Mouse (Mus musculus) MEL (cell line): ENCODE results near the gene Mast3. TPM values are rescaled to one million over a fixed set of nuclear protein-coding genes. Genes with fewer than 3 reads are reported as not detected.

Experiments used
- DNase-seq: peaks from one replicate; pipeline ENCODE4 v3.0.0; 2011; ENCODE audit warnings: low read depth, low spot score
- H3K27ac ChIP-seq: 2 replicates; pipeline ENCODE4 v1.5.1; 2012; ENCODE audit warnings: low read depth, mild to moderate bottlenecking, control low read depth, low read length, moderate library complexity; ENCODE audit not compliant: control insufficient read depth
- H3K27me3 ChIP-seq, 2 experiments: fragments of 150-350 bp in 1 of 2; sonication (generic) in 1 of 2; 2 replicates each; pipeline ENCODE4 v1.6.1; 2012; ENCODE audit warnings: low read length in 2 of 2, mild to moderate bottlenecking in 2 of 2, improper control_type of control experiment in 1 of 2, moderate library complexity in 1 of 2; ENCODE audit not compliant: insufficient read depth in 2 of 2, control insufficient read depth in 1 of 2
- H3K36me3 ChIP-seq, 2 experiments: 2 replicates each; pipeline ENCODE4 v1.6.1; 2012 to 2014; ENCODE audit warnings: low read length in 2 of 2, improper control_type of control experiment in 1 of 2, inconsistent platforms in 1 of 2, mild to moderate bottlenecking in 1 of 2; ENCODE audit not compliant: insufficient read depth in 2 of 2, control insufficient read depth in 1 of 2
- H3K4me1 ChIP-seq, 2 experiments: fragments of 150-350 bp in 1 of 2; sonication (generic) in 1 of 2; 2 replicates each; pipeline ENCODE4 v1.6.1; 2012; ENCODE audit warnings: low read length in 2 of 2, improper control_type of control experiment in 1 of 2, mild to moderate bottlenecking in 1 of 2; ENCODE audit not compliant: insufficient read depth in 2 of 2, control insufficient read depth in 1 of 2
- H3K4me3 ChIP-seq, 2 experiments: fragments of 150-350 bp in 1 of 2; sonication (generic) in 1 of 2; 2 replicates each; pipeline ENCODE4 v1.5.1; 2012; ENCODE audit warnings: low read depth in 2 of 2, low read length in 2 of 2, mild to moderate bottlenecking in 2 of 2, moderate library complexity in 2 of 2, control low read depth in 1 of 2, improper control_type of control experiment in 1 of 2; ENCODE audit not compliant: control insufficient read depth in 1 of 2, insufficient read depth in 1 of 2
- H3K79me2 ChIP-seq: 2 replicates; pipeline ENCODE4 v1.6.1; 2012; ENCODE audit warnings: mild to moderate bottlenecking, low read length, moderate library complexity; ENCODE audit not compliant: control insufficient read depth, poor library complexity, insufficient read depth
- H3K9ac ChIP-seq: 2 replicates; pipeline ENCODE4 v1.6.1; 2012; ENCODE audit warnings: low read depth, mild to moderate bottlenecking, control low read depth, low read length, moderate library complexity; ENCODE audit not compliant: control insufficient read depth, poor library complexity, severe bottlenecking
- H3K9me3 ChIP-seq: fragments of 150-350 bp; sonication (generic); replicated peaks from 2 replicates; pipeline ENCODE4 v1.6.1; 2012; ENCODE audit warnings: mild to moderate bottlenecking, low read length, improper control_type of control experiment, moderate library complexity; ENCODE audit not compliant: insufficient read depth
- BHLHE40 ChIP-seq: IDR thresholded peaks from 2 replicates; pipeline ENCODE4 v1.6.1; 2012; ENCODE audit warnings: low read depth, mild to moderate bottlenecking, inconsistent platforms, low read length, improper control_type of control experiment, borderline replicate concordance
- CHD1 ChIP-seq: IDR thresholded peaks from 2 replicates; pipeline ENCODE4 v1.6.1; 2012; ENCODE audit warnings: low read depth, mild to moderate bottlenecking, inconsistent platforms, low read length, improper control_type of control experiment
- ELF1 ChIP-seq: IDR thresholded peaks from 2 replicates; pipeline ENCODE4 v1.6.1; 2014; ENCODE audit warnings: low read depth, mild to moderate bottlenecking, inconsistent platforms, low read length, improper control_type of control experiment, moderate library complexity
- HCFC1 ChIP-seq: IDR thresholded peaks from 2 replicates; pipeline ENCODE4 v1.6.1; 2012; ENCODE audit warnings: low read depth, mild to moderate bottlenecking, inconsistent platforms, low read length, improper control_type of control experiment, moderate library complexity
- JUND ChIP-seq: IDR thresholded peaks from 2 replicates; pipeline ENCODE4 v1.6.1; 2011; ENCODE audit warnings: low read depth, mild to moderate bottlenecking, improper control_type of control experiment, low read length
- KAT2A ChIP-seq: conservative IDR thresholded peaks from 2 replicates; pipeline ENCODE4 v1.6.1; 2012; ENCODE audit warnings: low read depth, low read length, improper control_type of control experiment, inconsistent platforms
- MAX ChIP-seq: IDR thresholded peaks from 2 replicates; pipeline ENCODE4 v1.6.1; 2011; ENCODE audit warnings: low read length, improper control_type of control experiment
- MAZ ChIP-seq: IDR thresholded peaks from 2 replicates; pipeline ENCODE4 v1.6.1; 2012; ENCODE audit warnings: low read depth, mild to moderate bottlenecking, inconsistent platforms, low read length, improper control_type of control experiment
- NELFE ChIP-seq: IDR thresholded peaks from 2 replicates; pipeline ENCODE4 v1.6.1; 2011; ENCODE audit warnings: low read depth, low read length, improper control_type of control experiment
- POLR2A ChIP-seq, 2 experiments: IDR thresholded peaks; 2 replicates each; pipeline ENCODE4 v1.6.1; 2011 to 2012; ENCODE audit warnings: low read length in 2 of 2, mild to moderate bottlenecking in 2 of 2, control low read depth in 1 of 2, improper control_type of control experiment in 1 of 2, low read depth in 1 of 2, moderate library complexity in 1 of 2; ENCODE audit not compliant: control insufficient read depth in 1 of 2, insufficient read depth in 1 of 2, poor library complexity in 1 of 2
- POLR2AphosphoS2 ChIP-seq: IDR thresholded peaks from 2 replicates; pipeline ENCODE4 v1.6.1; 2011; ENCODE audit warnings: low read length, improper control_type of control experiment
- POLR2AphosphoS5 ChIP-seq: IDR thresholded peaks from 2 replicates; pipeline ENCODE4 v1.6.1; 2012; ENCODE audit warnings: low read depth, borderline replicate concordance, mild to moderate bottlenecking, inconsistent platforms, low read length, moderate library complexity, mixed read lengths
- RCOR1 ChIP-seq: IDR thresholded peaks from 2 replicates; pipeline ENCODE4 v1.6.1; 2012; ENCODE audit warnings: low read depth, mild to moderate bottlenecking, inconsistent platforms, low read length, improper control_type of control experiment
- SIN3A ChIP-seq: IDR thresholded peaks from 2 replicates; pipeline ENCODE4 v1.6.1; 2012; ENCODE audit warnings: low read length, improper control_type of control experiment, inconsistent platforms
- TBP ChIP-seq: IDR thresholded peaks from 2 replicates; pipeline ENCODE4 v1.8.0; 2011; ENCODE audit warnings: low read depth, low read length, improper control_type of control experiment
- TCF12 ChIP-seq: IDR thresholded peaks from 2 replicates; pipeline ENCODE4 v1.6.1; 2014; ENCODE audit warnings: low read depth, mild to moderate bottlenecking, inconsistent platforms, low read length, improper control_type of control experiment, moderate library complexity
- USF2 ChIP-seq, 2 experiments: IDR thresholded peaks; 2 replicates each; pipeline ENCODE4 v1.6.1; 2011 to 2012; ENCODE audit warnings: improper control_type of control experiment in 2 of 2, low read length in 2 of 2, borderline replicate concordance in 1 of 2, inconsistent platforms in 1 of 2, low read depth in 1 of 2, mild to moderate bottlenecking in 1 of 2; ENCODE audit not compliant: insufficient read depth in 1 of 2
- ZC3H11A ChIP-seq: IDR thresholded peaks from 2 replicates; pipeline ENCODE4 v1.6.1; 2012; ENCODE audit warnings: low read depth, mild to moderate bottlenecking, inconsistent platforms, low read length, improper control_type of control experiment
- ZKSCAN1 ChIP-seq: IDR thresholded peaks from 2 replicates; pipeline ENCODE4 v1.6.1; 2012; ENCODE audit warnings: low read depth, mild to moderate bottlenecking, inconsistent platforms, low read length, improper control_type of control experiment, moderate library complexity
- ZNF384 ChIP-seq: IDR thresholded peaks from 2 replicates; pipeline ENCODE4 v1.6.1; 2012; ENCODE audit warnings: low read depth, mild to moderate bottlenecking, inconsistent platforms, low read length, improper control_type of control experiment
- polyA plus RNA-seq, 2 experiments: library from polyadenylated mRNA; stranded (reverse) in 1 of 2; unstranded in 1 of 2; fragments of >175 nt in 1 of 2; fragments of >200 nt in 1 of 2; gene quantifications; 2 replicates each; pipeline versions ENCODE4 v1.2.1 to v1.2.4; 2012; ENCODE audit warnings: low replicate concordance in 2 of 2, low read depth in 1 of 2; ENCODE audit not compliant: insufficient read length in 2 of 2, insufficient read depth in 1 of 2, missing spikeins in 1 of 2
- total RNA-seq: library from RNA; depleted of rRNA; stranded (reverse); fragments of 300-350 nt; gene quantifications from 2 replicates; pipeline ENCODE4 v1.2.3, GENCODE M21; 2012

Mast3 gene
- total and polyA plus RNA-seq, 3 experiments: 13.5 to 54.7 TPM; not detected in 1

DNA sequence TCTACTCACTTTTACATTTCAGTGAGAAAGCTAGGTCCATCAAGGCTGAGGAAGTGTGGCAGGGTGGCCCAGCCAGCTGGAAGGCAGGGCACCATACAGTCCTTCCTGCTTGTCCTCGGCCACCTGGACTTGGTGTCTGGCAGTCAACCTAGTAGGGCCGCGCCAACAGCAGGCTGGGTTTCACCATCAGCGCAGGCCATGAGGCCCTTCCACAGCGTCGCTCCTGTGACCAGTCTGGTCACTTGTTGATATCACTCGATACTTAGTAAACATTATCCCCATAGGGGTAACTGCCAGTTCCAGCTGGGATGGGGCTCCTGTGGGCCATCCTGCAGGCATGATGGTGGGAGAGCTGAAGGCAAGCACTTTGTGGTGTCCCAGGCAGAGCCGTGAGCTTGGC is 26.7 kb upstream of the Mast3 start:
- Histone ChIP-seq H3K4me1 (no peaks in the 10 kb centered on the region), H3K27ac (no peak overlapping the region), H3K9me3 (no peaks in the 10 kb centered on the region), H3K9ac (no peak overlapping the region), H3K79me2 (no peaks in the 10 kb centered on the region), H3K36me3 (no peaks in the 10 kb centered on the region), H3K27me3 (no peaks in the 10 kb centered on the region), H3K4me3 (no peak overlapping the region)
- no peak for DNase-seq
- TF ChIP-seq JUND (no peak), NELFE (no peak), MAZ (no peak), ZKSCAN1 (no peak), CHD1 (no peak), USF2 (IDR thresholded peaks at IDR 0.05; ENCODE audit: borderline replicate concordance in 1 of 2, insufficient read depth in 1 of 2, low read depth in 1 of 2, low read length in 2 of 2) (no peak), TBP (no peak), SIN3A (no peak), ZC3H11A (no peak), POLR2AphosphoS2 (no peak), KAT2A (no peak), BHLHE40 (no peak), POLR2A (IDR thresholded peaks at IDR 0.05; ENCODE audit: control insufficient read depth in 1 of 2, insufficient read depth in 1 of 2, low read depth in 1 of 2, low read length in 2 of 2, poor library complexity in 1 of 2) (no peak), RCOR1 (no peak), ELF1 (no peak), POLR2AphosphoS5 (no peak), HCFC1 (no peak), ZNF384 (no peak), TCF12 (no peak), MAX (no peak)

DNA sequence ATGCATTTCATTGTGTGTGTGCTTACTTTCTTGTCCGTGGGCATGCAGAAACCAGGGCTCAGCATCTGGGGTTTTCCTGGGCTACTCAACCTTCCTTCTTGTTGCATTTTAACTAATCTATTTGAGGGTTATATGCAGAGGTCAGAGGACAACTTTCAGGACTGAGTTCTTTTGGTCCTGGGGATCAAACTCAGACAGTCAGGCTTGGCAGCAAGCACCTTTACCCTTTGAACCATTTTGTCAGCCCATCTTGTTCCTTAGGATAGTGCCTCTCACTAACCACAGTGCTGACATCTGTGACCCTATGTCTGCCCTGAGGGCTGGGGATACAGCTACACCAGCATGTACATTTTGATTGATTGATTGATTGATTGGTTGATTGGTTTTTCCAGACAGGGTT is 22.9 kb upstream of the Mast3 start:
- no peak for DNase-seq
- no peaks in the 10 kb centered on the region for H3K79me2 ChIP-seq
- H3K36me3 ChIP-seq: no peaks in the 10 kb centered on the region
- H3K4me1 ChIP-seq: no peaks in the 10 kb centered on the region
- no peak overlapping the region for H3K27ac ChIP-seq
- no peak for TF ChIP-seq POLR2AphosphoS2
- TF ChIP-seq HCFC1: no peak
- no peak for TF ChIP-seq POLR2AphosphoS5
- no peaks in the 10 kb centered on the region for H3K27me3 ChIP-seq
- no peak overlapping the region for H3K9ac ChIP-seq
- no peaks in the 10 kb centered on the region for H3K9me3 ChIP-seq
- no peak overlapping the region for H3K4me3 ChIP-seq
